Mouse (Mus musculus) forebrain, embryonic 13.5 days (tissue): ENCODE measurements around the gene Pdcd2l. TPM values are rescaled to one million over a fixed set of nuclear protein-coding genes. Genes with fewer than 3 reads are reported as not detected.

ENCODE experiments used
- ATAC-seq: fragments of 200-750 bp; cut with Nextera tagmentation; 2 replicates; pipeline ENCODE4 v1.8.0; 2017
- H3K27ac ChIP-seq: fragments of 300-500 bp; sonication (generic); 2 replicates; pipeline ENCODE4 v1.5.1; 2015; ENCODE audit warnings: inconsistent platforms, mild to moderate bottlenecking, moderate library complexity
- H3K27me3 ChIP-seq: fragments of 300-500 bp; sonication (generic); 2 replicates; pipeline ENCODE4 v1.6.1; 2015; ENCODE audit warnings: mild to moderate bottlenecking, inconsistent platforms
- H3K36me3 ChIP-seq: fragments of 300-500 bp; sonication (generic); 2 replicates; pipeline ENCODE4 v1.6.1; 2015; ENCODE audit warnings: mild to moderate bottlenecking, inconsistent platforms; ENCODE audit not compliant: poor library complexity, severe bottlenecking
- H3K4me1 ChIP-seq: fragments of 300-500 bp; sonication (generic); 2 replicates; pipeline ENCODE4 v1.6.1; 2015; ENCODE audit warnings: inconsistent platforms
- H3K4me2 ChIP-seq: fragments of 300-500 bp; sonication (generic); 2 replicates; pipeline ENCODE4 v1.6.1; 2015; ENCODE audit warnings: inconsistent platforms, mild to moderate bottlenecking, moderate library complexity
- H3K4me3 ChIP-seq: fragments of 300-500 bp; sonication (generic); 2 replicates; pipeline ENCODE4 v1.5.1; 2015; ENCODE audit warnings: mild to moderate bottlenecking, inconsistent platforms
- H3K9ac ChIP-seq: fragments of 300-500 bp; sonication (generic); 2 replicates; pipeline ENCODE4 v1.6.1; 2015; ENCODE audit warnings: mild to moderate bottlenecking, inconsistent platforms
- H3K9me3 ChIP-seq: fragments of 300-500 bp; sonication (generic); replicated peaks from 2 replicates; pipeline ENCODE4 v1.6.1; 2016; ENCODE audit warnings: inconsistent platforms
- WGBS: fragments of 180-500 bp; shearing (Covaris S2); methylation state at CpG from one replicate; pipeline ENCODE4 v1.1.7; 2015; 5-methylcytosine and 5-hydroxymethylcytosine counted together
- polyA plus RNA-seq: library from polyadenylated mRNA; unstranded; fragments of >200 nt; fragmentation: Nextera tagmentation; extraction: Ambion mirVana; gene quantifications from 2 replicates; pipeline ENCODE4 v1.2.1, GENCODE M21; 2015

The Pdcd2l gene
- polyA plus RNA-seq = 85.6 and 90.0 TPM in 2 replicates

GRCm38 (mm10) chr7:34196132-34197128, at the start of gene Pdcd2l:
Gene Pdcd2l, minus strand, starts transcription at chr7:34196661.
- no peaks in the 10 kb centered on the region for H3K9me3 ChIP-seq
- H3K36me3 ChIP-seq = peaks cover 37% of the 10 kb centered on the region
- 3% methylated on average over 69 of the region's 70 CpGs for WGBS
- peak; percentile 97 for ATAC-seq
- H3K27ac ChIP-seq = no peak within 1 kb of the TSS
- H3K27me3 ChIP-seq = no peaks in the 10 kb centered on the region
- H3K4me1 ChIP-seq = peaks cover 9% of the 10 kb centered on the region
- H3K4me3 ChIP-seq = peak within 1 kb of the TSS; percentile 96
- H3K4me2 ChIP-seq = peak within 1 kb of the TSS; percentile 87
- peak within 1 kb of the TSS; percentile 94 for H3K9ac ChIP-seq

DNA sequence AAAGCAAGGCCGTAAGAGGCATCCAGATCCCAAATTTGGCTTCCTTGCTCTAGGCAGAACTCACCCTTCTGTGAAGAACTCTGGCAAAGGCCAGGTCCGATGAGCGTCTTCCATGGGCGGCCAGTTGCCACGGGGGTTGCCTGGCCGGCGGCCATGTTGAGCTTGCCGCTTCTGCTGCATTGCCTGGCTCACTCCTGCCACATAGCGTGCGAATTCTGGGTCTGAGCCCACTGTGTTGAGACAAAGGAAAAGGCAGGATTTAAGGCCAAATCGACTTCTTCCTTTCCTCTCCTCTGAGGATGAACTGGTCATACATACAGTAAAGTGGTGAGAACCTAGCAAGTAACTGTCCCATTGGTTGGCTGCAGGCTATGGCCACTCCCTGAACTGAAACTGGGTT, 45.7 kb upstream of the Pdcd2l start:
- Histone ChIP-seq H3K9me3 (no peaks in the 10 kb centered on the region), H3K36me3 (peaks cover 77% of the 10 kb centered on the region), H3K4me2 (no peak overlapping the region)

DNA sequence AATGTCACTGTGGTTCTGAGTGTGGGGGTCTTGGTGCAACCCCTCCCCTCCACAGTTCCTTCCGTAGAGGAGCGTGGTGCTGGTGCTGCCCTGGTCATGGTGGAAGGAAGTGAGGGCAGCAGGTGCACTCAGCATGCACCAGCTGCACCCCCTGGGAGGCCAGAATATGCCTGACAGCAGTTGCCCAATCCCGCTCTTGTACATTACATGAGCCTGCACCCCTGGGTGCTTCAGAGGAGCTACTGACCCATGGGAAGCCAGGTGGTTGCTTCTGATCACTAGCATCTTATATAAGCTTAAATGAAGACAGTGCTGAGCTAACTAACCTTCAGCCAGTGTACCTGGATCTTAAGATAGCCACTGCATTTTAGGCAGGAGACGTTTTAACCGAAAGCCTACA, 41.6 kb upstream of the Pdcd2l start:
- Histone ChIP-seq H3K27me3 (no peaks in the 10 kb centered on the region), H3K4me1 (peaks cover 12% of the 10 kb centered on the region), H3K36me3 (peaks cover 57% of the 10 kb centered on the region), H3K9me3 (no peaks in the 10 kb centered on the region), H3K9ac (no peak overlapping the region), H3K27ac (no peak overlapping the region), H3K4me3 (no peak overlapping the region), H3K4me2 (no peak overlapping the region)
- 94% methylated on average over 5 of the region's 5 CpGs for WGBS
- no peak for ATAC-seq

More for the DNA sequence above, 45.7 kb upstream of the Pdcd2l start:
- H3K27me3 ChIP-seq = no peaks in the 10 kb centered on the region
- no peaks in the 10 kb centered on the region for H3K4me1 ChIP-seq
- WGBS = 90% methylated on average over 11 of the region's 11 CpGs
- no peak overlapping the region for H3K9ac ChIP-seq
- H3K4me3 ChIP-seq = no peak overlapping the region
- no peak overlapping the region for H3K27ac ChIP-seq
- no peak for ATAC-seq

DNA sequence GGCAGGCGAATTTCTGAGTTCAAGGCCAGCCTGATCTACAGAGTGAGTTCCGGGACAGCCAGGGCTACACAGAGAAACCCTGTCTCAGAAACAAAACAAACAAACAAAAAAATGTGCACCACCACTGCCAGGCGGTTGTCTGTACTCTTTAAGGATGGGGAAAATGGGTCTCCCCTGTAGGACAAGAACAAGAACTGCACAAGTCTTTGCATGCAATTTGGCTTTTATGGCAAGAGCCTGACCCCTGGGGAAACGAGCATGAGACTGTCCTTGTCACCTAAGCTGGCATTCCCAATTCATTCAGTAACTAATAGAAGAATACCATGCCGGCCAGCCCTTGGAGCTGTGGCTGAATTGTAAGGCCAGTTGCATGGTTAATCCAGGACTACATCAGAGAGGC, 39.1 kb upstream of the Pdcd2l start:
- Histone ChIP-seq H3K4me3 (no peak overlapping the region), H3K9ac (no peak overlapping the region), H3K27ac (no peak overlapping the region), H3K4me2 (no peak overlapping the region), H3K4me1 (peaks cover 12% of the 10 kb centered on the region), H3K27me3 (no peaks in the 10 kb centered on the region), H3K9me3 (no peaks in the 10 kb centered on the region), H3K36me3 (peaks cover 43% of the 10 kb centered on the region)
- no peak for ATAC-seq
- WGBS = 77% methylated on average over 5 of the region's 5 CpGs

DNA sequence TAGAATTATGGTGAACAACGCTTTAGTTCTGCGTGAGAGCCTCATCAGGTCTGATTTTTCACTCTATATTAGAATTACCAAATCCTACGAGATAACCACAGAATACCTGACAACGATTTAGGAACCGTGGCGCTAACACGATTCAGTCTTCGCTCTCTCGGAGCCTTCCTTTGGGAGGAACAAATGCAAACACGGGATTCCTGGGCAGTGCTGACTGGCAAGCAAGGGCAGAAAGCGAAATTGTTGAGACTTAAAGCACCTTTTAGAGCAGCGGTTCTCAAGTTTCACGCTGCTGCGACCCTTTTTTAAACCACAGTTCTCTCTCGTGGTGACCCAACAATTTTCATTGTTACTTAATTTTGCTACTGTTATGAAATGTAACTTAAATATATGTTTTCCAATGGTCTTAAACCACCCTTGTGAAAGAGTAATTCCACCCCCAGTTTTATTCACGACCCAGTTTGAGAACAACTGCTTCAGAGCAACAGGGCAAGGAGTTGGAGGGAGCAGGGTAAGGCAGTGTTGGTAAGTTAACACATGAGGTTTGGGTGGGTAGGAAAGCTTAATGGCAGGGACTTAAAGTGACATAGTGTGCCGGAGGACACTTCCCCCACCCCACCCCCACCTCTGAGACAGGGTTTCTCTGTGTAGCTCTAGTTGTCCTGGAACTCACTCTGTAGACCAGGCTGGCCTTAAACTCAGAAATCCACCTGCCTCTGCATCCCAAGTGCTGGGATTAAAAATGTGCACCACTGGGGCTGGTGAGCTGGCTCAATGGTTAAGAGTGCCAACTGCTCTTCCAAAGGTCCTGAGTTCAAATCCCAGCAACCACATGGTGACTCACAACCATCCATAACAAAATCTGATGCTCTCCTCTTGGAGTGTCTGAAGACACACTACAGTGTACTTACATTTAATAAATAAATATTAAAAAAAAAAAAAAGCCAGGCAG, 38.4 kb upstream of the Pdcd2l start:
- peak; percentile 2; the same call in 1 of the 2 replicates for ATAC-seq
- Histone ChIP-seq H3K9me3 (no peaks in the 10 kb centered on the region), H3K27me3 (no peaks in the 10 kb centered on the region), H3K27ac (peak overlapping the region; percentile 81), H3K9ac (peak overlapping the region; percentile 68), H3K36me3 (peaks cover 37% of the 10 kb centered on the region), H3K4me1 (peaks cover 12% of the 10 kb centered on the region), H3K4me3 (peak overlapping the region; percentile 47), H3K4me2 (peak overlapping the region; percentile 66)
- 2% methylated on average over 17 of the region's 17 CpGs for WGBS

DNA sequence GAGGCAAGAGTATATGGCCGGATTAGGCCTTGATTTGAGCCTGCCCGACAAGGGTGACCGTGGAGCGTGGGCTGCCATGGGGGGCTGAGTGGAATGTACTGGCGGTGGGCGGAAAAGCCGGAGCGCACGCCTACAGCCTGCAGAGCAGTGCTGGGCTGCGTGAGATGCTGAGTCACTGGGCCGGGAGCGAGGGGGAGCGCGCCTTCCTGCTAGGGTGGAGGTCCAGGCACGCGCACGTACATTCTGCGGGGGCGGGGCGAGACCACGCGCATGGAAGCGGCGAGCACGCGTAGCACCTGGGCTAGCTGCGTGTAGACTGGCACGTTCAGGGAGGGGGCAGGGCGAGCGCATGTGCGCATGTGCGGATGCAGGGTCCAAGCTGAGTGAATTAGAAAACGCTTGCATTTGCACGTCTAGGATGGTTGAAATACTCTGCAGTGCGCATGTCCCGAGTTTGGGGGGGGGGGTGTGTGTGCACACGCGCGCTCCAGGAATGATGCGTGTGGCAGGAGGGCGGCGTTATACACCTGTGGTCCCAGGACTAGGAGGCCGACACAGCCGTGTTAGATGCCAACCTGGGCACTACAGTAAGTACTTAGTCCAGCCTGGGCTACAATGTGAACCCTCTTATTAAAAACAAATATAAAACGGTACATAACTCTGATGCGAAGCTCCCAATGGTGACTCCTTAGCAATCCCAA, 37.6 kb upstream of the Pdcd2l start:
- Histone ChIP-seq H3K36me3 (peaks cover 29% of the 10 kb centered on the region), H3K9ac (peak overlapping the region; percentile 68), H3K4me2 (peak overlapping the region; percentile 66), H3K27ac (peak overlapping the region; percentile 81), H3K9me3 (no peaks in the 10 kb centered on the region), H3K4me1 (peaks cover 18% of the 10 kb centered on the region), H3K4me3 (peak overlapping the region; percentile 47), H3K27me3 (no peaks in the 10 kb centered on the region)
- ATAC-seq = peak; percentile 97
- WGBS = under 1% methylated on average over 46 of the region's 46 CpGs

- Histone ChIP-seq H3K4me1 (peaks cover 28% of the 10 kb centered on the region), H3K27me3 (no peaks in the 10 kb centered on the region), H3K9me3 (no peaks in the 10 kb centered on the region), H3K36me3 (peaks cover 22% of the 10 kb centered on the region), H3K4me2 (peak overlapping the region; percentile 66), H3K9ac (peak overlapping the region; percentile 68), H3K4me3 (peak overlapping the region; percentile 47), H3K27ac (peak overlapping the region; percentile 81)
- peak; percentile 1; the same call in 1 of the 2 replicates for ATAC-seq
- WGBS = 43% methylated on average over 7 of the region's 7 CpGs
These were observed 36.6 kb upstream of the Pdcd2l start for GRCm38 (mm10) chr7:34232785-34233725.

GRCm38 (mm10) chr7:34230116-34230515, 33.7 kb upstream of the Pdcd2l start, which contains the start of gene Gpi1:
Gene Gpi1, minus strand, starts transcription at chr7:34230336.
- H3K4me3 ChIP-seq = peak within 1 kb of the TSS; percentile 77
- H3K27ac ChIP-seq = peak within 1 kb of the TSS; percentile 68
- H3K36me3 ChIP-seq = peaks cover 32% of the 10 kb centered on the region
- no peaks in the 10 kb centered on the region for H3K27me3 ChIP-seq
- H3K4me1 ChIP-seq = peaks cover 33% of the 10 kb centered on the region
- peak; percentile 57 for ATAC-seq
- peak within 1 kb of the TSS; percentile 81 for H3K4me2 ChIP-seq
- WGBS = under 1% methylated on average over 31 of the region's 39 CpGs
- H3K9me3 ChIP-seq = no peaks in the 10 kb centered on the region
- peak within 1 kb of the TSS; percentile 75 for H3K9ac ChIP-seq

GRCm38 (mm10) chr7:34229691-34230111, 33.2 kb upstream of the Pdcd2l start:
- WGBS = under 1% methylated on average over 16 of the region's 19 CpGs

DNA sequence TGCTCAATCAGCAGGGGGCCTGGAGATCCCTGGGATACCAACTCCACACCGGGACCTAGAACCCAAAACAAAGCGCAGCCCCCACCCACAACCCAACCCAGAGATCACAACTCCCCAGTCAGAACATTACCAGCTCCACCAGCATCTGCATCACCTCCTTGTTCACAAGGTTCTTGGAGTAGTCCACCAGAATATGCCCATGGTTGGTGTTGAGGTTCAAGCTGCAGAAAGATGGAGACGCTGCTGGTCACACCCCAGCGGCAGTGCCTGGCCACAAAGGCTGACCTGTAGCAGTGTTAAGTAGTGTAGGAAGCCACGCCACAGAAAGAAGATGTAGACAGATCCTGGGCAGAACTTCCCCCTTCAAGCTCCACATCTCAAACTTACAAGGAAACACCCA, 32.7 kb upstream of the Pdcd2l start:
- 21% methylated on average over 5 of the region's 5 CpGs for WGBS
- H3K4me3 ChIP-seq = peak overlapping the region; percentile 77
- ATAC-seq = no peak

More at GRCm38 (mm10) chr7:34229691-34230111, 33.2 kb upstream of the Pdcd2l start:
- peak; percentile 22 for ATAC-seq
- no peaks in the 10 kb centered on the region for H3K9me3 ChIP-seq
- H3K4me3 ChIP-seq = peak overlapping the region; percentile 77
- no peaks in the 10 kb centered on the region for H3K27me3 ChIP-seq
- peaks cover 37% of the 10 kb centered on the region for H3K36me3 ChIP-seq
- H3K9ac ChIP-seq = peak overlapping the region; percentile 75
- peak overlapping the region; percentile 68 for H3K27ac ChIP-seq
- peaks cover 29% of the 10 kb centered on the region for H3K4me1 ChIP-seq
- H3K4me2 ChIP-seq = peak overlapping the region; percentile 81

More for the DNA sequence above, 32.7 kb upstream of the Pdcd2l start:
- no peak overlapping the region for H3K27ac ChIP-seq
- no peaks in the 10 kb centered on the region for H3K27me3 ChIP-seq
- H3K9ac ChIP-seq = peak overlapping the region; percentile 75
- H3K36me3 ChIP-seq = peaks cover 41% of the 10 kb centered on the region
- no peaks in the 10 kb centered on the region for H3K9me3 ChIP-seq
- peaks cover 28% of the 10 kb centered on the region for H3K4me1 ChIP-seq
- peak overlapping the region; percentile 81 for H3K4me2 ChIP-seq
